Mouse (Mus musculus) hindbrain, embryonic 11.5 days (tissue): ENCODE measurements around the gene Depdc1b. TPM values are rescaled to one million over a fixed set of nuclear protein-coding genes. Genes with fewer than 3 reads are reported as not detected.

ENCODE experiments used
- ATAC-seq: fragments of 200-750 bp; cut with Nextera tagmentation; 2 replicates; pipeline ENCODE4 v1.8.0; 2017; ENCODE audit warnings: mild to moderate bottlenecking, moderate TSS enrichment, moderate library complexity; ENCODE audit not compliant: low FRiP score
- DNase-seq: peaks from one replicate; pipeline ENCODE4 v3.0.0-alpha.2; 2015; ENCODE audit warnings: low spot score
- H3K27ac ChIP-seq: fragments of 300-500 bp; sonication (generic); 2 replicates; pipeline ENCODE4 v1.5.1; 2014; ENCODE audit warnings: mild to moderate bottlenecking, low read depth, low read length
- H3K27me3 ChIP-seq: fragments of 300-500 bp; sonication (generic); 2 replicates; pipeline ENCODE4 v1.6.1; 2014; ENCODE audit warnings: mild to moderate bottlenecking, low read length, moderate library complexity, mixed read lengths; ENCODE audit not compliant: control insufficient read depth, insufficient read depth
- H3K36me3 ChIP-seq: fragments of 300-500 bp; sonication (generic); 2 replicates; pipeline ENCODE4 v1.6.1; 2014; ENCODE audit warnings: mild to moderate bottlenecking, low read length, moderate library complexity, mixed read lengths; ENCODE audit not compliant: control insufficient read depth, insufficient read depth
- H3K4me1 ChIP-seq: fragments of 300-500 bp; sonication (generic); replicated peaks from 2 replicates; pipeline ENCODE4 v1.6.1; 2014; ENCODE audit warnings: low read length, mixed read lengths; ENCODE audit not compliant: control insufficient read depth, insufficient read depth
- H3K4me2 ChIP-seq: fragments of 300-500 bp; sonication (generic); replicated peaks from 2 replicates; pipeline ENCODE4 v1.6.1; 2014; ENCODE audit warnings: mild to moderate bottlenecking, low read depth, low read length
- H3K4me3 ChIP-seq: fragments of 300-500 bp; sonication (generic); 2 replicates; pipeline ENCODE4 v1.5.1; 2014; ENCODE audit warnings: low read depth, low read length
- H3K9ac ChIP-seq: fragments of 300-500 bp; sonication (generic); 2 replicates; pipeline ENCODE4 v1.6.1; 2014; ENCODE audit warnings: low read depth, low read length
- H3K9me3 ChIP-seq: fragments of 300-500 bp; sonication (generic); 2 replicates; pipeline ENCODE4 v1.6.1; 2016; ENCODE audit warnings: low read length; ENCODE audit not compliant: control insufficient read depth
- WGBS: fragments of 180-500 bp; shearing (Covaris S2); extraction: QIAGEN DNeasy Blood & Tissue Kit; methylation state at CpG from one replicate; pipeline ENCODE4 v1.1.7; 2014; 5-methylcytosine and 5-hydroxymethylcytosine counted together
- polyA plus RNA-seq: library from polyadenylated mRNA; unstranded; fragments of >200 nt; fragmentation: Nextera tagmentation; extraction: Ambion mirVana; gene quantifications from 2 replicates; pipeline ENCODE4 v1.2.1, GENCODE M21; 2014

Gene Depdc1b
- polyA plus RNA-seq, 1 experiment from 2014 or later = 17.0 TPM

DNA sequence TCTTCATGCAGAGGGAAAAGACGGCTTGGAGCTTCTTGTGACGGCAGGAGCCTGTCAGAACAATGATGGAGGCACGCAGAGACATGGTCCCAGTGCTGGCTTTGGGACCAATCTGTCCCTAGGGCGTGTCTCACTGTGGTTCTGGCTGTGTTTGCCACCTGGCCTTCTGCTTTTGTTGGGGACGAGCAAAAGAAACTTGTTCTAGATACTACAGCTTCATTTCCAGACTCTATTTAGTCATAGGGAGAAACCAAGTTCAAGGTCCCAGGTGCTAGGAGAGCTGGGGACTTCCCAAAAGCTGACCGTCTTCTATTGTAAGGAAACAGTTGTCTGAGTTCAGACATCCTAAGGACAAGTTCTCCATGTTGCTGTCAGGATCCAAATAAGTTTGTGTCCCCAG is 21.2 kb downstream of the Depdc1b start:
- no peak overlapping the region for H3K27ac ChIP-seq
- H3K4me2 ChIP-seq = no peak overlapping the region
- DNase-seq (no peak), ATAC-seq (no peak)
- no peaks in the 10 kb centered on the region for H3K4me1 ChIP-seq
- no peak overlapping the region for H3K4me3 ChIP-seq
- H3K36me3 ChIP-seq = no peaks in the 10 kb centered on the region
- H3K27me3 ChIP-seq = no peaks in the 10 kb centered on the region
- WGBS = 83% methylated on average over 6 of the region's 6 CpGs
- H3K9me3 ChIP-seq = no peaks in the 10 kb centered on the region
- H3K9ac ChIP-seq = no peak overlapping the region

DNA sequence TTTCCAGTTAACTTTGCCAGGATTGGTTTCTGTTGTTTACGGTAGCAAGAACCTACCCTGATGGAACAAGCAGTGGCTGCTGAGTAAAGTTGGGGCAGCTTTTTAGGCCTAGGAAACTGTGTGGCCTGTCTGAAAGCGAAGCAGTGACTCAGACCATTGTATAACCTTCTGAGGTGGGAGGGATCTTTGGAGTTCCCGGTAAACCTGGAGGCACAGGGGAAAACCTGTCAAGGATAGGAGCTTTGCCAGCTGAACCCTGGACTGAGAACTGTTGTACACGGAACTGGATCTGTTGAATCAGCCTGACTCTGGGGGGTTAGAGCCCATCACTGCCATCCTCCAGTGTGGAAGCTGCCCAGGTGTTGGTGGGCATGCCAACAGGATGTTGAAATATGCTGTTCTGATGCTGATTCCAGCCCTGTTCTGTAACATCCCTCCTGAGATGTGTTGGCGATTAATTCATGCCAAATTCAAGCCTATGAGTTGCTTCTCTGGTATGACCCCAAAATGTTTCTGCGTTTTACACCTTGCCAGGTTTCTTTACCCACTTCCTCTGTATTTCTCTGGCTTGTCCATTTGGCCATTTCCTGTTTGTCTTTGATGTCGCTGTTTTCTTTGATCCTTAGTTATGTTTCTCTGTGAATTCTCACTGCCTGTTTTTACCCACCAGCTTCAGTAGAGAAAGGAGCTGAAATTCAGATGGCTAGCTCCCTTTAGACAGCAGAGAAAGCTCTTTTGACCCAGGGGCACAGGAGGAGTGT is 22.1 kb downstream of the Depdc1b start:
- Histone ChIP-seq H3K9me3 (no peaks in the 10 kb centered on the region), H3K9ac (no peak overlapping the region), H3K27ac (no peak overlapping the region), H3K4me2 (no peak overlapping the region), H3K4me3 (no peak overlapping the region), H3K27me3 (no peaks in the 10 kb centered on the region), H3K4me1 (no peaks in the 10 kb centered on the region), H3K36me3 (no peaks in the 10 kb centered on the region)
- 90% methylated on average over 7 of the region's 7 CpGs for WGBS
- DNase-seq = no peak
- no peak for ATAC-seq

DNA sequence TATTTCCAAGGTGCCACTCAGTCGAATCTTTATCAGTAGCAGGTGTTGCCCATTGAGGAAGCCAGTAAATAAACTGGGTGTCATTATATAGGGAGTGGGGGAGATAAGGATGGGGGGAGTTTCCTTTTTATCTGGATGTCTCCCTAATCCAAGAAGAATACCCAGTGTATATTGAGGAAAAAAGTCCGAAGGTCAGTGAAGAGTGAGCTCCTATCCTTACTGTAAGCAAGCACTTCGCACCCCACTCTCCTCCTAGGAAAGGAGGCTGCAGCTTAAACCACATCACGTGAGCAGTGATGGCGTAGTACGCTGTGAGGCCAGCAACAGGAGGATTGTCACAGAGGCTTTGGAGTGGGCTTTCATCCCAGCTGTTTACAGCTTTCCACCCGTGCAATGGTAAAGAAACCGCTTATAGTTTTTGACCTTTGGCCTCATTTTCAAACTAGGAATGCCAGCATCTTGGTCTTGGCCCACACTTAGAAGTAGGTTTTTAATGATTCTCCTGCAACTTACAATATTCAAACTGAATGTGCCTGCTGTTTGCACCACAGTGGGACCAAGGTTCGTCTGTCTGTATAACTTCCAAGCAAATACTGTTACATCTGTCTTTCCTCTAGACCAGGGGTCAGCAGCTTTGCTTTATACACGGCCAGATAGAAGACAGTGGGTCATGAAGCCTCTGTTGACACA is 23.9 kb downstream of the Depdc1b start:
- 92% methylated on average over 10 of the region's 10 CpGs for WGBS
- Histone ChIP-seq H3K27me3 (no peaks in the 10 kb centered on the region), H3K27ac (no peak overlapping the region), H3K9ac (no peak overlapping the region), H3K4me3 (no peak overlapping the region), H3K9me3 (no peaks in the 10 kb centered on the region), H3K36me3 (no peaks in the 10 kb centered on the region), H3K4me1 (no peaks in the 10 kb centered on the region), H3K4me2 (no peak overlapping the region)
- ATAC-seq (no peak), DNase-seq (no peak)

DNA sequence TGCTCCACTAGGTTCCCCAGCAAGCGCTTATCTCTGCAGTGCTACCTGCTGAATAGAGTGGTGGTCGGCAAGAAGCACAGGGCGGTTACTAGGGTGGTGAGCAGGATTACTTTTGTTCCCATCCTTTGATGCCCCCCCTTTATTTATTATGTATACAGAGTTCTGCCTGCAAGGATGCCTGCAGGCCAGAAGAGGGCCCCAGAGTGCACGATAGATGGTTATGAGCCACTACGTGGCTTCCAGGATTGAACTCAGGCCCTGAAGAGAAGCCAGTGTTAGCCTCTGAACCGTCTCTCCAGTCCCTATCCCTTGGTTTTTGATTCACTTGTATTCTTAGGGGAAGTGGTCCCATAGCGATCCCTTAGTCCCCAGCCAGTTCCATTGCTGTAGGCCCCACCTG is 25.5 kb downstream of the Depdc1b start:
- Histone ChIP-seq H3K9ac (no peak overlapping the region), H3K4me3 (no peak overlapping the region)

DNA sequence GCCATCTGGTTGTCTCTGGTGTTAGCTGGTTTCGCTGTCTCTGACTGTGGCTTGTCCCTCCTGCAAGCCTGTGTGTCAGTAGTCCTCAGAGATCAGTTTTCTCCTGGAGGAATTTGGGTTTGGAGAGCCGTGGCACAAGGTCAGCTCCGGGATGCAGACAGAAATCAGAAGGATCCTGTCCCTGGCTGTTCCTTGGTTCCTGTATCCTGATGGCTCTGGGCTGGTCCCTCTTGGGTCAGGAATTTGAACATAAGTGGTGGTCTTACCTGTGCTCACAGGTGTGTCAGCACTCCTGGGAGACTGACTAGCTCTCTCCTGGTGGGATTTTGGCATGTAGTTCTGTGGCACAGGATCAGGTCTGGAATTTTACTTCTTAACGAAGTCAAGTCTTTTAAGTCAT is 29.6 kb downstream of the Depdc1b start:
- Histone ChIP-seq H3K4me2 (no peak overlapping the region), H3K4me1 (no peaks in the 10 kb centered on the region), H3K36me3 (no peaks in the 10 kb centered on the region), H3K9ac (no peak overlapping the region), H3K27me3 (no peaks in the 10 kb centered on the region), H3K27ac (no peak overlapping the region), H3K9me3 (no peaks in the 10 kb centered on the region), H3K4me3 (no peak overlapping the region)
- WGBS = 86% methylated on average over 4 of the region's 4 CpGs
- no peak for DNase-seq
- ATAC-seq = no peak

More for the DNA sequence above, 25.5 kb downstream of the Depdc1b start:
- Histone ChIP-seq H3K4me1 (no peaks in the 10 kb centered on the region), H3K36me3 (no peaks in the 10 kb centered on the region), H3K27me3 (no peaks in the 10 kb centered on the region), H3K27ac (no peak overlapping the region), H3K9me3 (no peaks in the 10 kb centered on the region), H3K4me2 (no peak overlapping the region)
- 72% methylated on average over 7 of the region's 7 CpGs for WGBS
- ATAC-seq (no peak), DNase-seq (peak; percentile 10)

DNA sequence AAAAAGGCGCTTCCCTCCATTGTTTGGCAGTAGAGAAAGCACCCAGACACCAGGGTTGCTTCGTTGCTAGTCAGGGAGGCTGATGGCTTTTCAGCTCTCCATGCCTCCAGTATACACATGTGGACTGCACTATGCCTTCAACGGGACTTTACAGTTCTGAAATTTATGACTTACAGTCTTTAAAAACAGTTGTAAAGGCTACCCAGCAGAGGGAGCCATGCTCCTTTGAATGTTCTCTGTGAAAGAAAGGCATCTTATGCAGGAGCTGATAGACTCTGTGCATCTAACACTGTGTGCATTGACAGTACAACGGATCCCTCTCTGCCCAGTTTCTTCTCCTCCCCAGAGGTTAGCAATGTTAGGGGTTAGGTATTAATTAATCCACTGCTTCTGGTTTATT is 30.9 kb downstream of the Depdc1b start:
- Histone ChIP-seq H3K4me1 (no peaks in the 10 kb centered on the region), H3K27me3 (no peaks in the 10 kb centered on the region), H3K27ac (no peak overlapping the region), H3K9ac (no peak overlapping the region), H3K4me2 (no peak overlapping the region), H3K9me3 (no peaks in the 10 kb centered on the region), H3K36me3 (no peaks in the 10 kb centered on the region), H3K4me3 (no peak overlapping the region)
- 67% methylated on average over 4 of the region's 4 CpGs for WGBS
- DNase-seq = peak; percentile 66
- ATAC-seq = no peak

DNA sequence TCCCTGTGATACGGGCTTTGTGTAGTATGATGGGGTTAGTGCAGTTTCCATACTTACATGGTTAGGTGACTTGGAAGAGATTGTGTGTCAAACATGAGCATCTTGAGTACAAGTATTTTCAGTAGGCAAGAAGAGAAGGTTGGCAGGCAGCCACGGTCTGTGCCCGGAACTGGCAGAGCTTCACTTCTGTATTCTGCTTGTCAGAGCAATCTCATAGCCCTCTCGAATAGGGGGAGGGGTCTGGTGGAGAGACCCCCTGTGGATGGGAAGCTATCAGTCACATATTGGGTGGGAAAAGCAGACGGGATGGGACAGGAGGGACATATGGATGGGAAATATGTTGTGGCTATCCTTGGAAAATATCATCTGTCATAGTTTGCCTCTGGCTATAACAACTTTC is 33.5 kb downstream of the Depdc1b start:
- H3K36me3 ChIP-seq = no peaks in the 10 kb centered on the region
- no peaks in the 10 kb centered on the region for H3K4me1 ChIP-seq
- WGBS = 90% methylated on average over 5 of the region's 5 CpGs
- H3K9me3 ChIP-seq = no peaks in the 10 kb centered on the region
- H3K27ac ChIP-seq = no peak overlapping the region
- no peak overlapping the region for H3K4me3 ChIP-seq
- DNase-seq (no peak), ATAC-seq (no peak)
- H3K9ac ChIP-seq = no peak overlapping the region
- H3K27me3 ChIP-seq = no peaks in the 10 kb centered on the region
- no peak overlapping the region for H3K4me2 ChIP-seq

DNA sequence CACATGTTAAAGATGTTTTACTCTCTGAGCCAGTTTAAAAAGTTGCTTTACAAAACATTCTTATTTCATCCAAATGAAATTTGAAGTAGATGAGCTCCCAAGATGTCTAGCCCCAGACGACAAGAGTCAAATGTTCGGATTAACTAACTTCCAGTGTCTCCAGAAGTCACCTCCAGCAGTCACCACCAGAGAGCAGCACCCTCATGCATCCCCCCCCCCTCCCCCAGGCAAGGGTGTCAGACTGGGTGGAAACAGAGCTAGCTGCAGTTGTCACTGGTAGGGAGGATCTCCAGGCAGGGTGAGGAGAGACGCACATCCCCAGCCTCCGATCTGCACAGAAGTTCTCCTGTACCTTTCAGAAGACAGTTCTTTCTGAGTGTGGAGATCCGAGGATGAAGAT is 37.6 kb downstream of the Depdc1b start:
- no peak overlapping the region for H3K9ac ChIP-seq
- ATAC-seq (no peak), DNase-seq (no peak)
- 86% methylated on average over 5 of the region's 5 CpGs for WGBS
- H3K27me3 ChIP-seq = no peaks in the 10 kb centered on the region
- no peaks in the 10 kb centered on the region for H3K4me1 ChIP-seq
- H3K36me3 ChIP-seq = no peaks in the 10 kb centered on the region
- no peak overlapping the region for H3K27ac ChIP-seq
- H3K4me2 ChIP-seq = no peak overlapping the region
- H3K9me3 ChIP-seq = no peaks in the 10 kb centered on the region
- H3K4me3 ChIP-seq = no peak overlapping the region
